ENCODE assay signal across 9 mouse cellular contexts in the genomic region with DNA sequence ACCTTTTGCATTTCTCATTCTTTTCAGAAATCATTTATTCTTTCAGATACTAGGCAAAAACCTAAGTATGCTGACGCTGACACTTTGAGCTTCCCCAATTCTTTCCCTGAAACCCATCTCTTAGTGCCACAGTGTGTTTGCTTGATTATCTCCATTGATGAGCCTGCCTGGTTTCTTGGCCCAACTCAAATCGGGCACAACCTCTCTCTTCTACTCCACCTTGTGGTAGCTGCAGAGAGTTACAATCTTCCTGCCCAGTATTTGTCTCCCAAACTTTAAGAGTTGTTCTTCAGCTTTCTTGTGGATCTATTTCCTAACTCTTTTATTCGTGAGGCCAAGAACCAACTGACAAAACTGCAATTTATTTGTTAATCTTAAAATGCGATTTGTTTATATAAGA.
DNase-seq lines count a peak whose midpoint lies in the region; ATAC-seq and TF ChIP-seq lines count a peak whose summit lies in the region.
"Had no signal": no experiment of that assay in that cellular context is flagged by ENCODE, and none has a peak within 500 bp of the region (broad histone marks: within the 10 kb centered on the region; RNA-seq: fewer than 3 reads in every experiment).

No protein-coding gene starts in this region.

- H3K36me3 ChIP-seq in hindbrain, embryonic 11.5 days (ENCODE audit: control insufficient read depth, insufficient read depth, low read length): no peaks in the 10 kb centered on the region
- no peaks in the 10 kb centered on the region for H3K36me3 ChIP-seq in hindbrain, embryonic 13.5 days
- H3K36me3 ChIP-seq: embryonic facial prominence, embryonic 13.5 days had no signal

- peak; percentile 60 for TF ChIP-seq CTCF in cortical plate, adult 2 months (IDR thresholded peaks at IDR 0.05; ENCODE audit: extremely low read depth, insufficient read depth, low read length)

- intact Hi-C loops in left cerebral cortex, postnatal 4 days (cut with DNase I): loop anchor here (5.0 kb wide), 1 partner anchor 240 kb away; no protein-coding TSS in a partner anchor

- H3K9me3 ChIP-seq in hindbrain, embryonic 11.5 days (ENCODE audit: control insufficient read depth, low read length): no peaks in the 10 kb centered on the region
- no peaks in the 10 kb centered on the region for H3K9me3 ChIP-seq in hindbrain, embryonic 13.5 days
- H3K9me3 ChIP-seq: embryonic facial prominence, embryonic 13.5 days had no signal

- no peak overlapping the region for H3K4me3 ChIP-seq in hindbrain, embryonic 11.5 days (ENCODE audit: low read depth, low read length)
- no peak overlapping the region for H3K4me3 ChIP-seq in hindbrain, embryonic 13.5 days
- H3K4me3 ChIP-seq in cortical plate, adult 2 months (ENCODE audit: insufficient read depth, low read length): no peak overlapping the region
- H3K4me3 ChIP-seq: embryonic facial prominence, embryonic 13.5 days had no signal

- H3K27me3 ChIP-seq in hindbrain, embryonic 11.5 days (ENCODE audit: control insufficient read depth, insufficient read depth, low read length): no peaks in the 10 kb centered on the region
- H3K27me3 ChIP-seq in hindbrain, embryonic 13.5 days: no peaks in the 10 kb centered on the region
- H3K27me3 ChIP-seq: embryonic facial prominence, embryonic 13.5 days had no signal

- 21% methylated on average over 4 of the region's 4 CpGs for WGBS in hindbrain, embryonic 11.5 days
- 18% methylated on average over 4 of the region's 4 CpGs for WGBS in hindbrain, embryonic 13.5 days

- peak; percentile 43 for DNase-seq in hindbrain, embryonic 11.5 days (ENCODE audit: low spot score)
- DNase-seq in 416B (ENCODE audit: low read depth): peak; percentile 59
- DNase-seq in MEL-GATA-1-ER (ENCODE audit: extremely low read depth, low read depth): peak; percentile 28
- DNase-seq in left cerebral cortex, postnatal 4 days: peak; percentile 11
- no peak for DNase-seq in ovary, adult 18-20 months (ENCODE audit: low spot score)
- no peak for DNase-seq in testis, postnatal 14 days (ENCODE audit: low spot score)

- no peak overlapping the region for H3K4me2 ChIP-seq in hindbrain, embryonic 11.5 days (replicated peaks; ENCODE audit: low read depth, low read length)
- no peak overlapping the region for H3K4me2 ChIP-seq in hindbrain, embryonic 13.5 days
- H3K4me2 ChIP-seq: embryonic facial prominence, embryonic 13.5 days had no signal

- no peak for ATAC-seq in hindbrain, embryonic 11.5 days (ENCODE audit: low FRiP score)
- ATAC-seq in hindbrain, embryonic 13.5 days (ENCODE audit: low FRiP score): no peak

- H3K4me1 ChIP-seq in hindbrain, embryonic 11.5 days (replicated peaks; ENCODE audit: control insufficient read depth, insufficient read depth, low read length): no peaks in the 10 kb centered on the region
- H3K4me1 ChIP-seq in hindbrain, embryonic 13.5 days (replicated peaks): no peaks in the 10 kb centered on the region
- no peaks in the 10 kb centered on the region for H3K4me1 ChIP-seq in cortical plate, adult 2 months (ENCODE audit: control insufficient read depth, insufficient read depth, low read length)
- H3K4me1 ChIP-seq: embryonic facial prominence, embryonic 13.5 days had no signal

- H3K27ac ChIP-seq in hindbrain, embryonic 11.5 days (ENCODE audit: low read depth, low read length): no peak overlapping the region
- no peak overlapping the region for H3K27ac ChIP-seq in hindbrain, embryonic 13.5 days
- no peak overlapping the region for H3K27ac ChIP-seq in cortical plate, adult 2 months (ENCODE audit: insufficient read depth, low read length)
- H3K27ac ChIP-seq: embryonic facial prominence, embryonic 13.5 days had no signal

- TF ChIP-seq POLR2A in cortical plate, adult 2 months (IDR thresholded peaks at IDR 0.05; ENCODE audit: extremely low read depth, insufficient read depth, low read length): no peak

- no peak overlapping the region for H3K9ac ChIP-seq in hindbrain, embryonic 11.5 days (ENCODE audit: low read depth, low read length)
- no peak overlapping the region for H3K9ac ChIP-seq in hindbrain, embryonic 13.5 days
- H3K9ac ChIP-seq: embryonic facial prominence, embryonic 13.5 days had no signal

Comparison
In these comparisons a context has a peak if more than half of its experiments do, and no peak if none do; other contexts are left out.
1. DNase-seq: peak in hindbrain, embryonic 11.5 days (single experiment), 416B (single experiment), MEL-GATA-1-ER (single experiment) and left cerebral cortex, postnatal 4 days (single experiment); none in ovary, adult 18-20 months (single experiment) and testis, postnatal 14 days (single experiment).